Mouse (Mus musculus): ENCODE data around the gene Impad1. TPM values are rescaled to one million over a fixed set of nuclear protein-coding genes. Genes with fewer than 3 reads are reported as not detected.

Impad1 gene
- polyA plus RNA-seq, 1 experiment from 2014 or later = 24.5 TPM

DNA sequence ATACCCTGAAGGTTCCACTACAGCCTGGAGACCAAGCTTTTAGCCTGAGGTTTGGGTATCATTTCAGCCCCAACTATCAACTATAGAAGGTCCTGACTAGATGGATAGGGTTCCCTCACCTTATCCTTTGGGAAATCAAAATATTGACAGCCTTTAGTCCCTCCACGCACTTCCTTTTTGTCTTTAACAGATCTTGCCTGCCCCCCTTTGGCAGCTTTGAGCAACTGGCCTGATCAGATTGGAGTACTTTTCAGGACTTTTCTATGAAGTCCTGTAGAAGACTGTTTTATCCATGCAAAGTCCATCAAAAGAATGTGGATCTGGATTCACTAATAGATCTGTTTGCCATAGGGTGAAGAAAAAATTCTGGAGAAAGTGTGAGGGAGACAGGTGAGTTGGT, 71.1 kb downstream of the Impad1 start:
- Histone ChIP-seq H3K27me3 (replicated peaks; ENCODE audit: insufficient read depth, low read length) (no peaks in the 10 kb centered on the region), H3K4me1 (ENCODE audit: insufficient read depth, low read depth, low read length) (no peaks in the 10 kb centered on the region), H3K36me3 (ENCODE audit: insufficient read depth, low read length) (no peaks in the 10 kb centered on the region), H3K4me3 (ENCODE audit: low read depth, low read length) (no peak overlapping the region), H3K9ac (replicated peaks; ENCODE audit: low read depth) (no peak overlapping the region), H3K27ac (ENCODE audit: low read length) (no peak overlapping the region), H3K9me3 (ENCODE audit: low read length) (no peaks in the 10 kb centered on the region), H3K4me2 (replicated peaks; ENCODE audit: low read depth, low read length) (no peak overlapping the region)
- no peak for ATAC-seq
- no peak for TF ChIP-seq EP300 (IDR thresholded peaks at IDR 0.05)
- peak; percentile 37 for TF ChIP-seq CTCF (IDR thresholded peaks at IDR 0.05)
- no peak for DNase-seq (ENCODE audit: low spot score)
- WGBS = 53% methylated on average over 1 of the region's 1 CpGs

- Histone ChIP-seq H3K9ac (replicated peaks; ENCODE audit: low read depth) (no peak overlapping the region), H3K36me3 (ENCODE audit: insufficient read depth, low read length) (no peaks in the 10 kb centered on the region), H3K9me3 (ENCODE audit: low read length) (no peaks in the 10 kb centered on the region), H3K27ac (ENCODE audit: low read length) (no peak overlapping the region), H3K4me2 (replicated peaks; ENCODE audit: low read depth, low read length) (no peak overlapping the region), H3K4me3 (ENCODE audit: low read depth, low read length) (no peak overlapping the region), H3K27me3 (replicated peaks; ENCODE audit: insufficient read depth, low read length) (no peaks in the 10 kb centered on the region), H3K4me1 (ENCODE audit: insufficient read depth, low read depth, low read length) (no peaks in the 10 kb centered on the region)
- TF ChIP-seq CTCF (IDR thresholded peaks at IDR 0.05) (peak; percentile 61), EP300 (IDR thresholded peaks at IDR 0.05) (no peak)
- DNase-seq (ENCODE audit: low spot score) (peak; percentile 15), ATAC-seq (no peak)
- 59% methylated on average over 4 of the region's 4 CpGs for WGBS
Observed at GRCm38 (mm10) chr4:4717763-4718347, 75.3 kb downstream of the Impad1 start.
